Mouse (Mus musculus): ENCODE measurements around the gene Msx3. TPM values are rescaled to one million over a fixed set of nuclear protein-coding genes. Genes with fewer than 3 reads are reported as not detected.

Gene Msx3
- polyA plus RNA-seq, 1 experiment from 2014 or later, result 0.47 TPM

DNA sequence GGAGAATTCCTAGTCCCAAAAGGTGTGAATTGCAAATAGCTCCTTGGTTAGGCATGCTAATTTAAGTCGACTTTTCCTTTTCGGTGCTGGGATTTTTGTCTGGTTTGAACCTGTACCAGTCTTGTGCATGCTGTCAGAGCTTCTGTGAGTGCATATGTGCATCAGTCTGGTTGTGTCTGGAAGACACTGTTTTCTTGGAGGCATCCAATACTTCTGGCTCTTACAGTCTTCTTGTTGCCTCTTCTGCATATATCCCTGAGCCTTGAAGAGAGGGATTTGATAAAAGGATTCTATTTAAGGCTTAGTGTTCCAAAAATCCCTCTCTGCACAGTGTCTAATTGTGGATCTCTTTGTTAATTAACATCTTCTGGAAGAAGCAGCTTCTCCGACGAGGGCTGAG is 5.2 kb upstream of the Msx3 start:
- Histone ChIP-seq H3K4me2 (replicated peaks) (no peak overlapping the region), H3K9me3 (no peaks in the 10 kb centered on the region), H3K36me3 (no peaks in the 10 kb centered on the region), H3K27ac (no peak overlapping the region), H3K4me3 (no peak overlapping the region), H3K4me1 (peaks cover under 1% of the 10 kb centered on the region; the same call in 1 of the 2 replicates), H3K27me3 (peaks cover 73% of the 10 kb centered on the region), H3K9ac (no peak overlapping the region)
- ATAC-seq (ENCODE audit: insufficient number of reproducible peaks, insufficient read depth, low FRiP score, low TSS enrichment), result no peak
- WGBS, result 80% methylated on average over 4 of the region's 4 CpGs

- no peak overlapping the region for H3K27ac ChIP-seq
- peak overlapping the region; percentile 34 for H3K4me3 ChIP-seq
- H3K9me3 ChIP-seq, result no peaks in the 10 kb centered on the region
- no peak overlapping the region for H3K9ac ChIP-seq
- WGBS, result under 1% methylated on average over 34 of the region's 34 CpGs
- peak; percentile 53 for ATAC-seq (ENCODE audit: insufficient number of reproducible peaks, insufficient read depth, low FRiP score, low TSS enrichment)
- peaks cover 17% of the 10 kb centered on the region for H3K4me1 ChIP-seq
- peaks cover 83% of the 10 kb centered on the region for H3K27me3 ChIP-seq
- H3K4me2 ChIP-seq (replicated peaks), result peak overlapping the region; percentile 53
- H3K36me3 ChIP-seq, result no peaks in the 10 kb centered on the region
These were observed 313 bp upstream of the Msx3 start for GRCm38 (mm10) chr7:140049115-140049689.

- ATAC-seq (ENCODE audit: insufficient number of reproducible peaks, insufficient read depth, low FRiP score, low TSS enrichment), result no peak
- H3K4me2 ChIP-seq (replicated peaks), result peak overlapping the region; percentile 53
- peak overlapping the region; percentile 16; the same call in 1 of the 2 replicates for H3K9ac ChIP-seq
- no peaks in the 10 kb centered on the region for H3K9me3 ChIP-seq
- H3K4me1 ChIP-seq, result peaks cover 17% of the 10 kb centered on the region
- WGBS, result 1% methylated on average over 33 of the region's 33 CpGs
- H3K36me3 ChIP-seq, result no peaks in the 10 kb centered on the region
- peak overlapping the region; percentile 34 for H3K4me3 ChIP-seq
- H3K27me3 ChIP-seq, result peaks cover 83% of the 10 kb centered on the region
- H3K27ac ChIP-seq, result no peak overlapping the region
These were observed 1.0 kb downstream of the Msx3 start for GRCm38 (mm10) chr7:140047811-140048311.

DNA sequence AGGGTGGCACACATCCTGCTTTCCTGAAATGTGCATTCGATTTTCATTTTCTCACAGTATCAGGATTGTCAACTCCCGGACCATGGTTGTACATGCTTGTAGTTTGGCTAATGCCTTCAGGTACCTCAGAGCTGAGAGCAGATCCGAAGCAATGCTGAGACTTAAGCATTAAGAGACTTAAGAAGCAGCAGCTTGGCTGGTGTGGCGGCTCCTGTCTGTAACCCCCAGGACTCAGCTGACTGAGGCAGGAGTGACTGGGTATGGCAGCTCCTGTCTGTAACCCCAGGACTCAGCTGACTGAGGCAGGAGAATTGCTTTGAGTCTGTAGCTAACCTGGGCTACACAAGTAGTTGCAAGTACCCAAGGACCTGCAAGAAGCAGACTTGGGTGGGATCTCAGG is 3.3 kb downstream of the Msx3 start:
- no peak overlapping the region for H3K4me3 ChIP-seq
- no peaks in the 10 kb centered on the region for H3K9me3 ChIP-seq
- H3K36me3 ChIP-seq, result peaks cover 6% of the 10 kb centered on the region; the same call in 1 of the 2 replicates
- ATAC-seq (ENCODE audit: insufficient number of reproducible peaks, insufficient read depth, low FRiP score, low TSS enrichment), result no peak
- H3K9ac ChIP-seq, result no peak overlapping the region
- peaks cover 64% of the 10 kb centered on the region for H3K27me3 ChIP-seq
- peaks cover 17% of the 10 kb centered on the region for H3K4me1 ChIP-seq
- WGBS, result 78% methylated on average over 4 of the region's 4 CpGs
- no peak overlapping the region for H3K27ac ChIP-seq
- no peak overlapping the region for H3K4me2 ChIP-seq (replicated peaks)

GRCm38 (mm10) chr7:140042728-140043127 is 6.2 kb downstream of the Msx3 start:
- no peak overlapping the region for H3K9ac ChIP-seq
- H3K36me3 ChIP-seq, result peaks cover 14% of the 10 kb centered on the region; the same call in 1 of the 2 replicates
- H3K9me3 ChIP-seq, result no peaks in the 10 kb centered on the region
- WGBS, result 61% methylated on average over 3 of the region's 3 CpGs
- H3K27me3 ChIP-seq, result peaks cover 37% of the 10 kb centered on the region
- H3K4me1 ChIP-seq, result peaks cover 3% of the 10 kb centered on the region
- no peak for ATAC-seq (ENCODE audit: insufficient number of reproducible peaks, insufficient read depth, low FRiP score, low TSS enrichment)
- no peak overlapping the region for H3K4me2 ChIP-seq (replicated peaks)
- H3K4me3 ChIP-seq, result no peak overlapping the region
- H3K27ac ChIP-seq, result no peak overlapping the region

DNA sequence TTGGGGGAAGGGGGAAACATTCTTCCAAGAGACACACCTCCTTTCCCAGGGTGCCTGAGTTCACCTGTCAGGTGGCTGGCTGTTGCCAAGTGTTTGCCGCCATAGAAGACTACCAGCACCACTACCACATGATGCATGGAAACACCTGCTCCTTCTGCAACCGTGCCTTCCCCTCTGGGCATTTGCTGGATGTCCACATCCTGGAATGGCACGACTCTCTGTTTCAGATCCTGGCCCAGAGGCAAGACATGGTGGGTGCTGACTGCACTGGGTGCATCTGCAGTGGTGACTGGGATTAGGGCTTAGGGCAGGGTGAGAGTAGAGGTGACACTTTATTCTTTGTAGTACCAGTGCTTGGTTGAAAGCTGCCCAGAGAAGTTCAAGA is 11.7 kb downstream of the Msx3 start:
- H3K4me3 ChIP-seq, result peak overlapping the region; percentile 89
- no peaks in the 10 kb centered on the region for H3K9me3 ChIP-seq
- 48% methylated on average over 3 of the region's 3 CpGs for WGBS
- H3K4me1 ChIP-seq, result peaks cover 19% of the 10 kb centered on the region
- H3K9ac ChIP-seq, result peak overlapping the region; percentile 91; the same call in 1 of the 2 replicates
- no peak overlapping the region for H3K27ac ChIP-seq
- no peak for ATAC-seq (ENCODE audit: insufficient number of reproducible peaks, insufficient read depth, low FRiP score, low TSS enrichment)
- no peaks in the 10 kb centered on the region for H3K27me3 ChIP-seq
- peak overlapping the region; percentile 78 for H3K4me2 ChIP-seq (replicated peaks)
- peaks cover 26% of the 10 kb centered on the region for H3K36me3 ChIP-seq

DNA sequence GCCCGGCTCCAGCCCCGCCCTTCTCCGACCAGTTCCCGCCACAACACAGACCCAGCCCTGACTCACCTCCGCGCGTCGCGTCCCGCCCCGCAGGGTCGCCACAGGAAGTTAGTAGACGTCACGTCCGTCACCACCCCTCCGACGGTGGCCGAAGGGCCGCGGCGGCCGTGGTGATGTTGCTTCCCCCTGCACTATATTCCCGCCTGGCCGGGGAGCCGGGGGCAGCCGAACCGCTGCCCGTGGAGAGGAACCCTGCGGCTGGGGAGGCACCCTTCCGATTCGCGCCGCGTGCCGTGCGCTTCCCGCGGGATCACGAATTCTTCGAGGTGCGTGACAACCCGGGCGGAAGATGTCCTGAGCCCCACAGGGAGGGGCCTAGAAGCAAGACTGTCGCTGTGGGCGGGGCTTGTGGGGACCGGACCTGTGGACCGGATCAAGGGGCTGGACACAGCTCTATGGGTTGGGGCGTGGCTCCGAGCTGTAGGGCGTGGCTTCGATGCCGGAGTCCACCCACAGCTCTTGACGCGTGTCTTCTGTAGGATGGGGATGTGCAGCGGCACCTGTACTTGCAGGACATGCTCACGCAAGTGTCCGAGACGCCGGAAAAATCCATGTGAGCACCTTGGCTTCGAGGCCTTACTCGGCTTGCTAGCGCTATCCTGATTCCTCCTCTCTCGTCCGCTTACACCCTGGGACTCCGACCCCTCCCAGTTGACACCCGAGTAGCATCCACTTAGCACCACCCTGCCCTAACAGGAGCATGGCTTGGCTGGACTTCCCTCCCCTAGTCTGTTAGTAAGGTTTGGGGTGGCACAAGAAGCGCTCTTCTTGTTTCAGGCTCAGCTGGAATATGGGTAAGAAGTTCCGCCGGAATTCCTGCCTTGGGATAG is 12.4 kb downstream of the Msx3 start, which contains the start of the genes Zfp511 and Tubgcp2:
TSS of gene Zfp511 (plus strand) at position 111 of the 890 bp plus-strand sequence.
TSS of gene Tubgcp2 (minus strand) at position 389 of the 890 bp plus-strand sequence.
- Histone ChIP-seq H3K27ac (peak within 1 kb of the TSS; percentile 88), H3K27me3 (no peaks in the 10 kb centered on the region), H3K4me2 (replicated peaks) (peak within 1 kb of the TSS; percentile 78), H3K9me3 (no peaks in the 10 kb centered on the region), H3K9ac (peak within 1 kb of the TSS; percentile 91), H3K4me3 (peak within 1 kb of the TSS; percentile 89), H3K36me3 (peaks cover 30% of the 10 kb centered on the region), H3K4me1 (peaks cover 19% of the 10 kb centered on the region)
- WGBS, result 1% methylated on average over 65 of the region's 69 CpGs
- ATAC-seq (ENCODE audit: insufficient number of reproducible peaks, insufficient read depth, low FRiP score, low TSS enrichment), result peak; percentile 95

DNA sequence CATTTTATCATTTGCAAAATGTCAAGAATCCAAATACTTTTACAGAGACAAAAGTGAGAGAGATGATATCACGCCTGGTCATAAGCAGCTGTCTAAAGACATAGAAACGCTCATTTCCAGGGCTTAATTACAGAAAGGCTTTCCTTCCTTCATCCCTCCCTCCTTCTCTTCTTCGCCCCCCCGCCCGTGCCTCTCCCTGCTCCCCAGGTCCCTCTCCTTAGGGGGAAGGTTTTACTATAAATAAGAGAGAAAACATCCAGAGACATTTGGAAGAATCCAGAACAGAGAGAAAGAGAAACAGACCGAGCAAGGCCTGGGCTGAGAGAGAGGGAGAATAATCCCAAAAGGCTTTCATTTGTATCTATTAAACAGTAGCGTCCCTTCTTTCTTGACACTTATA is 13.4 kb downstream of the Msx3 start:
- Histone ChIP-seq H3K36me3 (peaks cover 34% of the 10 kb centered on the region), H3K4me1 (peaks cover 19% of the 10 kb centered on the region), H3K4me3 (peak overlapping the region; percentile 89), H3K27ac (no peak overlapping the region), H3K9me3 (no peaks in the 10 kb centered on the region), H3K27me3 (no peaks in the 10 kb centered on the region), H3K9ac (peak overlapping the region; percentile 91), H3K4me2 (replicated peaks) (peak overlapping the region; percentile 78)
- ATAC-seq (ENCODE audit: insufficient number of reproducible peaks, insufficient read depth, low FRiP score, low TSS enrichment), result no peak
- 19% methylated on average over 7 of the region's 7 CpGs for WGBS

DNA sequence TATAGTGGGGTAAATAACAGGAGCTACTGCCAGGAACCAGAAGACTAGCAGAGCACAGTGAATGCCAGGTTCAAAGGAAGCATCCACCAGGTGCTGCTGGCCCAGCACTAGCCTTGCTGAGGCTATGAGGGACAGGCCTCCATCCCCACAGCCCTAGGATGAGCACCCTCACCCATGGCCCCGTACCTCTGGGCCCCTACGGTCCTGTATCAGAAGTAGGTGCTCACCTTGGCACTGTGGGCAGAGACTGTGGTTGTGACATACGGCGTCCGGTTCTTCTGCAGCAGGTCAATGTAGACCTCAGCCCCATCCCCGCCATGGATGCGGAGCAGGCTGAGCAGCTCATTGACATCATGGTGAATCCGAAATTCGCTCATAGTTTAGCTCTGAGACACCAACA is 15.5 kb downstream of the Msx3 start:
- no peak overlapping the region for H3K4me2 ChIP-seq (replicated peaks)
- H3K4me1 ChIP-seq, result peaks cover 19% of the 10 kb centered on the region
- H3K36me3 ChIP-seq, result peaks cover 47% of the 10 kb centered on the region
- no peak overlapping the region for H3K9ac ChIP-seq
- H3K27me3 ChIP-seq, result no peaks in the 10 kb centered on the region
- H3K9me3 ChIP-seq, result no peaks in the 10 kb centered on the region
- WGBS, result 98% methylated on average over 9 of the region's 9 CpGs
- ATAC-seq (ENCODE audit: insufficient number of reproducible peaks, insufficient read depth, low FRiP score, low TSS enrichment), result no peak
- no peak overlapping the region for H3K27ac ChIP-seq
- H3K4me3 ChIP-seq, result no peak overlapping the region

DNA sequence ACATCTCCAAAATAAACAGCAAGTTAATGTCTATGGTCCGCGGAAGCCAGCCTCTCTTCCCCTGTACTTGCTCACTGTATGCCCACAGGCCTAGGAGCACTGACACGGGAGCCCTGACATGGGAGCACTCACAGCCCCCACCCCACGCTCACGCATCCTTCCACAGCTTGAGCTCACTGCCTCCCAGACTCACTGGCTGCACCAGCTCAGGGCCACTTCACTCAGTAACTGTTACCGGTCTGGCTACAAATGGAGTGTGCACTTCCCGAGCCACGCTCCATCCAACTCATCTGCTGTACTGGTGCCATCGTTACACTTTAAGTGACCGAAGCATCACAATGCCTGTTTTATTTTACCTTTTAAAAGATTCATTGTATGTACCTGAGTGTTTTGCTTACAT is 16.5 kb downstream of the Msx3 start:
- 96% methylated on average over 10 of the region's 10 CpGs for WGBS
- H3K9me3 ChIP-seq, result no peaks in the 10 kb centered on the region
- peaks cover 18% of the 10 kb centered on the region for H3K4me1 ChIP-seq
- peaks cover 52% of the 10 kb centered on the region for H3K36me3 ChIP-seq
- no peak overlapping the region for H3K4me3 ChIP-seq
- no peak overlapping the region for H3K27ac ChIP-seq
- no peaks in the 10 kb centered on the region for H3K27me3 ChIP-seq
- H3K9ac ChIP-seq, result no peak overlapping the region
- no peak overlapping the region for H3K4me2 ChIP-seq (replicated peaks)
- no peak for ATAC-seq (ENCODE audit: insufficient number of reproducible peaks, insufficient read depth, low FRiP score, low TSS enrichment)

DNA sequence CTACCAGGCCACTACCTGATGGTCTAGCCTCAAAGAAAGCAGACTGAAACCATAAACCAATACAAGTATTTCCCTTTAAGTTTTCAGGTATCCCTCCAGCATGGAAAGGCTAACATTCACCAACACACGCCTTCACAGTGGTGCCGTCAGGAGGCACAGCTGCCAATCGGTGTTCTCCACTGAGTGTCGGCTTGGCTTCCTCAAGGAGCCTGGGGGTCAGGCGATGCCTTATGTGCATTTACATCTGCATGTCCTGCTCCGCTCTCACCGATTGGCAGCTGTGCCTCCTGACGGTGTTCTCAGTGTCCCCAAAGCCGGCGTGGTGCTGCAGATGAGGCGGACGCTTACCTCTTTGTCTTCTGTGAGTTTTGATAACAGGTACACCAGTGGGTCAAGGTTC is 17.1 kb downstream of the Msx3 start:
- no peak for ATAC-seq (ENCODE audit: insufficient number of reproducible peaks, insufficient read depth, low FRiP score, low TSS enrichment)
- H3K36me3 ChIP-seq, result peaks cover 52% of the 10 kb centered on the region
- H3K4me1 ChIP-seq, result peaks cover 12% of the 10 kb centered on the region
- H3K27ac ChIP-seq, result no peak overlapping the region
- H3K27me3 ChIP-seq, result no peaks in the 10 kb centered on the region
- no peak overlapping the region for H3K4me3 ChIP-seq
- no peak overlapping the region for H3K9ac ChIP-seq
- 95% methylated on average over 12 of the region's 12 CpGs for WGBS
- no peaks in the 10 kb centered on the region for H3K9me3 ChIP-seq
- no peak overlapping the region for H3K4me2 ChIP-seq (replicated peaks)

DNA sequence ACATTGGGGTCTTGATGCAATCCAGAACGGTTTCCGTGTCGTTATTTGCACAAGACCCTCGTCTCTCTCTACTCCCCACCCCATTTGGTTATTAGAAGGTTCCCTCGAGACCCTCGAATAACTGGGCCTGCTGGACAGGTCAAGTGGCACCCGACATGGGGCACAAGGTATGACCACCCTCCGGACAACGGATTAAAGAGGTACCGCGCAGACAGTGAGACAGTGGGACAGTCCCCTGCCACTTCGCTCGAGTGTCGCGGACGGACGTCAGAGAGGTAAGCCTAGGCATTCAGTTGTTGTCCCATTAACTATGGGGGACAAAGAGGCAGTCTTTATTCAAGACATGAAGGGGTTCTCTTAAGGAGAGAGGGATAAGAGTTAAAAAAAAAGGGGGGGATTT is 37.6 kb downstream of the Msx3 start:
- Histone ChIP-seq H3K27ac (no peak overlapping the region), H3K36me3 (peaks cover 40% of the 10 kb centered on the region), H3K4me1 (no peaks in the 10 kb centered on the region), H3K4me3 (no peak overlapping the region), H3K27me3 (no peaks in the 10 kb centered on the region), H3K9ac (no peak overlapping the region), H3K9me3 (no peaks in the 10 kb centered on the region), H3K4me2 (replicated peaks) (no peak overlapping the region)
- 94% methylated on average over 17 of the region's 17 CpGs for WGBS
- ATAC-seq (ENCODE audit: insufficient number of reproducible peaks, insufficient read depth, low FRiP score, low TSS enrichment), result no peak

All from embryonic facial prominence, embryonic 12.5 days (tissue).